Mouse (Mus musculus): Measurements from ENCODE around the gene Nt5c1a. TPM values are rescaled to one million over a fixed set of nuclear protein-coding genes. Genes with fewer than 3 reads are reported as not detected.

Gene Nt5c1a
- total RNA-seq, 2 experiments from 2014 or later: not detected

GRCm38 (mm10) chr4:123207337-123207736, 6.0 kb downstream of the Nt5c1a start:
- no peak for ATAC-seq (replicated peaks; ENCODE audit: low FRiP score, low TSS enrichment, poor library complexity, severe bottlenecking)

- no peak for ATAC-seq (replicated peaks; ENCODE audit: low FRiP score, low TSS enrichment, poor library complexity, severe bottlenecking)
Observed at GRCm38 (mm10) chr4:123210996-123211395, 9.7 kb downstream of the Nt5c1a start.

GRCm38 (mm10) chr4:123211453-123211852, 10.1 kb downstream of the Nt5c1a start:
- ATAC-seq (replicated peaks; ENCODE audit: low FRiP score, low TSS enrichment, poor library complexity, severe bottlenecking): no peak

- ATAC-seq (replicated peaks; ENCODE audit: low FRiP score, low TSS enrichment, poor library complexity, severe bottlenecking): no peak
Observed at GRCm38 (mm10) chr4:123212330-123212729, 11.0 kb downstream of the Nt5c1a start.

- no peak for ATAC-seq (replicated peaks; ENCODE audit: low FRiP score, low TSS enrichment, poor library complexity, severe bottlenecking)
Observed at GRCm38 (mm10) chr4:123213975-123214374, 12.7 kb downstream of the Nt5c1a start.

- no peak for ATAC-seq (replicated peaks; ENCODE audit: low FRiP score, low TSS enrichment, poor library complexity, severe bottlenecking)
Observed at GRCm38 (mm10) chr4:123215367-123215766, 14.1 kb downstream of the Nt5c1a start.

- no peak for ATAC-seq (replicated peaks; ENCODE audit: low FRiP score, low TSS enrichment, poor library complexity, severe bottlenecking)
Observed at GRCm38 (mm10) chr4:123216782-123217181, 15.5 kb downstream of the Nt5c1a start.

GRCm38 (mm10) chr4:123219720-123220357, 18.5 kb downstream of the Nt5c1a start:
- peak; percentile 70 for ATAC-seq (replicated peaks; ENCODE audit: low FRiP score, low TSS enrichment, poor library complexity, severe bottlenecking)

GRCm38 (mm10) chr4:123220637-123221036, 19.3 kb downstream of the Nt5c1a start:
- ATAC-seq (replicated peaks; ENCODE audit: low FRiP score, low TSS enrichment, poor library complexity, severe bottlenecking): no peak

- peak; percentile 73; the same call in 1 of the 2 replicates for ATAC-seq (replicated peaks; ENCODE audit: low FRiP score, low TSS enrichment, poor library complexity, severe bottlenecking)
Observed at GRCm38 (mm10) chr4:123223309-123223708, 22.0 kb downstream of the Nt5c1a start.

- ATAC-seq (replicated peaks; ENCODE audit: low FRiP score, low TSS enrichment, poor library complexity, severe bottlenecking): no peak
Observed at GRCm38 (mm10) chr4:123225718-123226403, 24.6 kb downstream of the Nt5c1a start.

- no peak for ATAC-seq (replicated peaks; ENCODE audit: low FRiP score, low TSS enrichment, poor library complexity, severe bottlenecking)
Observed at GRCm38 (mm10) chr4:123227707-123228106, 26.4 kb downstream of the Nt5c1a start.

- ATAC-seq (replicated peaks; ENCODE audit: low FRiP score, low TSS enrichment, poor library complexity, severe bottlenecking): no peak
Observed at GRCm38 (mm10) chr4:123228270-123228669, 27.0 kb downstream of the Nt5c1a start.

- ATAC-seq (replicated peaks; ENCODE audit: low FRiP score, low TSS enrichment, poor library complexity, severe bottlenecking): no peak
Observed at GRCm38 (mm10) chr4:123229166-123229565, 27.9 kb downstream of the Nt5c1a start.

GRCm38 (mm10) chr4:123232841-123233240, 31.5 kb downstream of the Nt5c1a start:
- ATAC-seq (replicated peaks; ENCODE audit: low FRiP score, low TSS enrichment, poor library complexity, severe bottlenecking): no peak

- ATAC-seq (replicated peaks; ENCODE audit: low FRiP score, low TSS enrichment, poor library complexity, severe bottlenecking): no peak
Observed at GRCm38 (mm10) chr4:123233492-123234084, 32.3 kb downstream of the Nt5c1a start, which contains the start of gene Heyl. Gene Heyl (plus strand): TSS chr4:123233556.

- ATAC-seq (replicated peaks; ENCODE audit: low FRiP score, low TSS enrichment, poor library complexity, severe bottlenecking): no peak
Observed at GRCm38 (mm10) chr4:123235835-123236430, 34.6 kb downstream of the Nt5c1a start.

GRCm38 (mm10) chr4:123236431-123237031, 35.2 kb downstream of the Nt5c1a start:
- no peak for ATAC-seq (replicated peaks; ENCODE audit: low FRiP score, low TSS enrichment, poor library complexity, severe bottlenecking)

- no peak for ATAC-seq (replicated peaks; ENCODE audit: low FRiP score, low TSS enrichment, poor library complexity, severe bottlenecking)
Observed at GRCm38 (mm10) chr4:123237386-123238266, 36.3 kb downstream of the Nt5c1a start.
